Mouse (Mus musculus): Measurements from ENCODE around the gene Pafah1b3. TPM values are rescaled to one million over a fixed set of nuclear protein-coding genes. Genes with fewer than 3 reads are reported as not detected.
A peak's percentile ranks its signal among the peaks of the same experiment; 100 is the strongest.

The Pafah1b3 gene
- total RNA-seq, 2 experiments from 2014 or later = 14.7 to 20.0 TPM

GRCm38 (mm10) chr7:25282731-25283211 is 15.0 kb downstream of the Pafah1b3 start:
- no peak for ATAC-seq (replicated peaks; ENCODE audit: poor library complexity)

GRCm38 (mm10) chr7:25281734-25282601 is 15.8 kb downstream of the Pafah1b3 start:
- peak; percentile 59 for ATAC-seq (replicated peaks; ENCODE audit: poor library complexity)

GRCm38 (mm10) chr7:25281166-25281733 is 16.5 kb downstream of the Pafah1b3 start:
- no peak; the same call in 1 of the 2 replicates for ATAC-seq (replicated peaks; ENCODE audit: poor library complexity)

GRCm38 (mm10) chr7:25279861-25280791 is 17.7 kb downstream of the Pafah1b3 start:
- no peak for ATAC-seq (replicated peaks; ENCODE audit: poor library complexity)

- peak; percentile 4; the same call in 1 of the 2 replicates for ATAC-seq (replicated peaks; ENCODE audit: poor library complexity)
Measured at GRCm38 (mm10) chr7:25279076-25279860, 18.5 kb downstream of the Pafah1b3 start.

- ATAC-seq (replicated peaks; ENCODE audit: poor library complexity) = peak; percentile 43
Measured at GRCm38 (mm10) chr7:25278341-25279075, 19.3 kb downstream of the Pafah1b3 start.

- no peak for ATAC-seq (replicated peaks; ENCODE audit: poor library complexity)
Measured at GRCm38 (mm10) chr7:25277998-25278340, 19.8 kb downstream of the Pafah1b3 start.

- ATAC-seq (replicated peaks; ENCODE audit: poor library complexity) = no peak
Measured at GRCm38 (mm10) chr7:25277405-25277804, 20.4 kb downstream of the Pafah1b3 start.

- ATAC-seq (replicated peaks; ENCODE audit: poor library complexity) = no peak
Measured at GRCm38 (mm10) chr7:25275555-25276298, 22.1 kb downstream of the Pafah1b3 start.

GRCm38 (mm10) chr7:25274996-25275395 is 22.8 kb downstream of the Pafah1b3 start:
- ATAC-seq (replicated peaks; ENCODE audit: poor library complexity) = no peak

GRCm38 (mm10) chr7:25274571-25274970 is 23.2 kb downstream of the Pafah1b3 start:
- peak; percentile 45 for ATAC-seq (replicated peaks; ENCODE audit: poor library complexity)

- peak; percentile 49 for ATAC-seq (replicated peaks; ENCODE audit: poor library complexity)
Measured at GRCm38 (mm10) chr7:25273259-25274241, 24.2 kb downstream of the Pafah1b3 start.

GRCm38 (mm10) chr7:25272445-25273258 is 25.1 kb downstream of the Pafah1b3 start:
- ATAC-seq (replicated peaks; ENCODE audit: poor library complexity) = no peak

GRCm38 (mm10) chr7:25271651-25272444 is 25.9 kb downstream of the Pafah1b3 start:
- no peak for ATAC-seq (replicated peaks; ENCODE audit: poor library complexity)

- no peak for ATAC-seq (replicated peaks; ENCODE audit: poor library complexity)
Measured at GRCm38 (mm10) chr7:25270652-25271633, 26.8 kb downstream of the Pafah1b3 start.
